Mouse (Mus musculus): ENCODE measurements around the gene Lingo4. TPM values are rescaled to one million over a fixed set of nuclear protein-coding genes. Genes with fewer than 3 reads are reported as not detected.

Gene Lingo4
- total and polyA plus RNA-seq, 3 experiments, result not detected

- Histone ChIP-seq H3K27ac (ENCODE audit: control insufficient read depth, low read depth, low read length) (no peak overlapping the region), H3K4me1 (ENCODE audit: control insufficient read depth in 1 of 2, insufficient read depth in 2 of 2, low read length in 2 of 2) (no peaks in the 10 kb centered on the region), H3K36me3 (ENCODE audit: control insufficient read depth in 1 of 2, insufficient read depth in 2 of 2, low read length in 2 of 2) (no peaks in the 10 kb centered on the region), H3K79me2 (ENCODE audit: control insufficient read depth, insufficient read depth, low read length, poor library complexity) (no peaks in the 10 kb centered on the region), H3K4me3 (ENCODE audit: control insufficient read depth in 1 of 2, insufficient read depth in 1 of 2, low read depth in 2 of 2, low read length in 2 of 2) (no peak overlapping the region), H3K27me3 (ENCODE audit: control insufficient read depth in 1 of 2, insufficient read depth in 2 of 2, low read length in 2 of 2) (peaks cover 11 to 16% of the 10 kb centered on the region in 2 experiments), H3K9me3 (replicated peaks; ENCODE audit: insufficient read depth, low read length) (no peaks in the 10 kb centered on the region), H3K9ac (ENCODE audit: control insufficient read depth, low read depth, low read length, poor library complexity, severe bottlenecking) (no peak overlapping the region)
- no peak for DNase-seq (ENCODE audit: low read depth, low spot score)
- no peak for TF ChIP-seq BHLHE40 (IDR thresholded peaks at IDR 0.05; ENCODE audit: borderline replicate concordance, low read depth, low read length)
- TF ChIP-seq SMC3 (IDR thresholded peaks at IDR 0.05; ENCODE audit: low read depth, low read length), result no peak
- TF ChIP-seq EP300 (IDR thresholded peaks at IDR 0.05; ENCODE audit: low read depth in 1 of 2, low read length in 2 of 2), result no peak
- TF ChIP-seq UBTF (IDR thresholded peaks at IDR 0.05; ENCODE audit: borderline replicate concordance, insufficient read depth, low read depth, low read length), result no peak
- no peak for TF ChIP-seq GABPA (IDR thresholded peaks at IDR 0.05; ENCODE audit: low read depth, low read length)
- no peak for TF ChIP-seq POLR2AphosphoS5 (IDR thresholded peaks at IDR 0.05; ENCODE audit: borderline replicate concordance, low read depth, low read length)
- no peak for TF ChIP-seq MAX (IDR thresholded peaks at IDR 0.05; ENCODE audit: low read length)
- no peak for TF ChIP-seq MXI1 (IDR thresholded peaks at IDR 0.05; ENCODE audit: low read depth, low read length)
- no peak for TF ChIP-seq RAD21 (IDR thresholded peaks at IDR 0.05; ENCODE audit: low read depth, low read length)
- no peak for TF ChIP-seq ZMIZ1 (IDR thresholded peaks at IDR 0.05; ENCODE audit: low read depth, low read length)
Observed at GRCm38 (mm10) chr3:94405561-94405960, 7.2 kb downstream of the Lingo4 start.

GRCm38 (mm10) chr3:94412530-94412929, 14.2 kb downstream of the Lingo4 start:
- no peak for TF ChIP-seq MYB (IDR thresholded peaks at IDR 0.05; ENCODE audit: low read depth, low read length)
- TF ChIP-seq MYC (IDR thresholded peaks at IDR 0.05; ENCODE audit: low read depth, low read length), result no peak
- TF ChIP-seq ZNF384 (IDR thresholded peaks at IDR 0.05; ENCODE audit: low read depth, low read length), result no peak
- TF ChIP-seq RAD21 (IDR thresholded peaks at IDR 0.05; ENCODE audit: low read depth, low read length), result no peak
- TF ChIP-seq TCF12 (IDR thresholded peaks at IDR 0.05; ENCODE audit: low read depth, low read length), result no peak
- no peak for TF ChIP-seq UBTF (IDR thresholded peaks at IDR 0.05; ENCODE audit: borderline replicate concordance, insufficient read depth, low read depth, low read length)
- TF ChIP-seq E2F4 (IDR thresholded peaks at IDR 0.05; ENCODE audit: borderline replicate concordance, low read depth, low read length), result no peak
- TF ChIP-seq ZKSCAN1 (IDR thresholded peaks at IDR 0.05; ENCODE audit: low read depth, low read length), result no peak
- TF ChIP-seq HCFC1 (IDR thresholded peaks at IDR 0.05; ENCODE audit: low read depth, low read length), result no peak
- TF ChIP-seq BHLHE40 (IDR thresholded peaks at IDR 0.05; ENCODE audit: borderline replicate concordance, low read depth, low read length), result no peak
- TF ChIP-seq TBP (IDR thresholded peaks at IDR 0.05; ENCODE audit: low read depth, low read length), result no peak
- no peak for TF ChIP-seq ZMIZ1 (IDR thresholded peaks at IDR 0.05; ENCODE audit: low read depth, low read length)
- TF ChIP-seq SMC3 (IDR thresholded peaks at IDR 0.05; ENCODE audit: low read depth, low read length), result no peak
- TF ChIP-seq ETS1 (IDR thresholded peaks at IDR 0.05; ENCODE audit: low read depth, low read length), result no peak
- no peaks in the 10 kb centered on the region for H3K9me3 ChIP-seq (replicated peaks; ENCODE audit: insufficient read depth, low read length)
- H3K9ac ChIP-seq (ENCODE audit: control insufficient read depth, low read depth, low read length, poor library complexity, severe bottlenecking), result no peak overlapping the region
- H3K27me3 ChIP-seq (ENCODE audit: control insufficient read depth in 1 of 2, insufficient read depth in 2 of 2, low read length in 2 of 2), result peaks cover 16 to 21% of the 10 kb centered on the region in 2 experiments
- no peaks in the 10 kb centered on the region for H3K79me2 ChIP-seq (ENCODE audit: control insufficient read depth, insufficient read depth, low read length, poor library complexity)
- no peaks in the 10 kb centered on the region for H3K36me3 ChIP-seq (ENCODE audit: control insufficient read depth in 1 of 2, insufficient read depth in 2 of 2, low read length in 2 of 2)
- H3K4me1 ChIP-seq (ENCODE audit: control insufficient read depth in 1 of 2, insufficient read depth in 2 of 2, low read length in 2 of 2), result no peaks in the 10 kb centered on the region
- no peak for DNase-seq (ENCODE audit: low read depth, low spot score)
- H3K4me3 ChIP-seq (ENCODE audit: control insufficient read depth in 1 of 2, insufficient read depth in 1 of 2, low read depth in 2 of 2, low read length in 2 of 2), result no peak overlapping the region
- no peak overlapping the region for H3K27ac ChIP-seq (ENCODE audit: control insufficient read depth, low read depth, low read length)
